Mouse (Mus musculus) kidney, adult 2 months (tissue): ENCODE data around the gene Efcab11.

Experiments
- CTCF ChIP-seq: fragments of 200-500 bp; conservative IDR thresholded peaks from 2 replicates; pipeline ENCODE4 v1.5.1; 2011; ENCODE audit warnings: low read depth, mild to moderate bottlenecking, control low read depth, low read length, moderate library complexity, mixed read lengths; ENCODE audit not compliant: insufficient read depth, insufficient read length
- POLR2A ChIP-seq: fragments of 200-500 bp; IDR thresholded peaks from one replicate; pipeline ENCODE4 v1.6.1; 2011; ENCODE audit warnings: low read depth, low read length, control low read depth

- no peak for TF ChIP-seq POLR2A
- no peak for TF ChIP-seq CTCF
Observed at GRCm38 (mm10) chr12:99765979-99766378, 118.3 kb downstream of the Efcab11 start.
